9 mouse cellular contexts compared by ENCODE assay signal in genomic region chr2:165889266-165889665, GRCm38 (mm10). TPM values are rescaled to one million over a fixed set of nuclear protein-coding genes. Genes with fewer than 3 reads are reported as not detected.
DNase-seq lines count a peak whose midpoint lies in the region; ATAC-seq and TF ChIP-seq lines count a peak whose summit lies in the region.
"Had no signal": no experiment of that assay in that cellular context is flagged by ENCODE, and none has a peak within 500 bp of the region (broad histone marks: within the 10 kb centered on the region; RNA-seq: fewer than 3 reads in every experiment).

No protein-coding gene starts in this region.

- H3K9me3 ChIP-seq in lung, postnatal 0 days (ENCODE audit: low read length) = no peaks in the 10 kb centered on the region
- no peaks in the 10 kb centered on the region for H3K9me3 ChIP-seq in limb, embryonic 12.5 days
- H3K9me3 ChIP-seq in stomach, embryonic 14.5 days (ENCODE audit: control insufficient read depth, low read depth, low read length) = no peaks in the 10 kb centered on the region

- 61% methylated on average over 7 of the region's 7 CpGs for WGBS in cerebellum, adult 2 months
- WGBS in lung, postnatal 0 days = 71% methylated on average over 7 of the region's 7 CpGs
- WGBS in limb, embryonic 12.5 days = 64% methylated on average over 7 of the region's 7 CpGs
- WGBS in stomach, embryonic 14.5 days = 55% methylated on average over 7 of the region's 7 CpGs

- no peak overlapping the region for H3K4me3 ChIP-seq in cerebellum, adult 2 months (replicated peaks; ENCODE audit: insufficient read depth, low read depth, low read length)
- H3K4me3 ChIP-seq in lung, postnatal 0 days (ENCODE audit: low read depth, low read length) = no peak overlapping the region
- H3K4me3 ChIP-seq in limb, embryonic 12.5 days (replicated peaks) = no peak overlapping the region
- no peak overlapping the region for H3K4me3 ChIP-seq in stomach, embryonic 14.5 days (ENCODE audit: low read depth, low read length)

- no peaks in the 10 kb centered on the region for H3K27me3 ChIP-seq in cerebellum, adult 2 months (ENCODE audit: control insufficient read depth, insufficient read depth, low read length)
- H3K27me3 ChIP-seq in lung, postnatal 0 days (replicated peaks; ENCODE audit: insufficient read depth, low read length) = no peaks in the 10 kb centered on the region
- no peaks in the 10 kb centered on the region for H3K27me3 ChIP-seq in limb, embryonic 12.5 days
- H3K27me3 ChIP-seq in stomach, embryonic 14.5 days (ENCODE audit: control insufficient read depth, insufficient read depth, low read length) = no peaks in the 10 kb centered on the region

- no peak for TF ChIP-seq POLR2A in cerebellum, adult 2 months (IDR thresholded peaks at IDR 0.05; ENCODE audit: borderline replicate concordance, insufficient read depth, low read length)

- TF ChIP-seq CTCF in cerebellum, adult 2 months (IDR thresholded peaks at IDR 0.05; ENCODE audit: borderline replicate concordance, insufficient read depth, low read depth, low read length) = no peak
- TF ChIP-seq CTCF in lung, postnatal 0 days (IDR thresholded peaks at IDR 0.05) = no peak

- H3K27ac ChIP-seq in cerebellum, adult 2 months (ENCODE audit: insufficient read depth, low read length) = peak overlapping the region; percentile 76
- peak overlapping the region; percentile 14; the same call in 1 of the 2 replicates for H3K27ac ChIP-seq in lung, postnatal 0 days (ENCODE audit: low read length)
- H3K27ac ChIP-seq in limb, embryonic 12.5 days = peak overlapping the region; percentile 100
- peak overlapping the region; percentile 100 for H3K27ac ChIP-seq in stomach, embryonic 14.5 days (ENCODE audit: low read length)

- peaks cover 54% of the 10 kb centered on the region for H3K4me1 ChIP-seq in cerebellum, adult 2 months (ENCODE audit: control insufficient read depth, insufficient read depth, low read length)
- H3K4me1 ChIP-seq in lung, postnatal 0 days (ENCODE audit: insufficient read depth, low read depth, low read length) = peaks cover 36% of the 10 kb centered on the region
- H3K4me1 ChIP-seq in limb, embryonic 12.5 days (replicated peaks) = peaks cover 57% of the 10 kb centered on the region
- peaks cover 49% of the 10 kb centered on the region for H3K4me1 ChIP-seq in stomach, embryonic 14.5 days (ENCODE audit: control insufficient read depth, insufficient read depth, low read length)

- no peak for ATAC-seq in lung, postnatal 0 days
- ATAC-seq in limb, embryonic 12.5 days (ENCODE audit: insufficient number of reproducible peaks, insufficient read depth, low FRiP score, low TSS enrichment, low read depth) = no peak
- no peak for ATAC-seq in stomach, embryonic 14.5 days (ENCODE audit: insufficient number of reproducible peaks, insufficient read depth, low FRiP score, low read depth)

- H3K36me3 ChIP-seq in lung, postnatal 0 days (ENCODE audit: insufficient read depth, low read length) = no peaks in the 10 kb centered on the region
- no peaks in the 10 kb centered on the region for H3K36me3 ChIP-seq in limb, embryonic 12.5 days
- no peaks in the 10 kb centered on the region for H3K36me3 ChIP-seq in stomach, embryonic 14.5 days (ENCODE audit: control insufficient read depth, insufficient read depth, low read length)

- peak in 1 of 2 experiments; percentile 38 for DNase-seq in cerebellum, adult 2 months
- DNase-seq in cerebellum, postnatal 14 days = no peak
- no peak for DNase-seq in lung, postnatal 0 days (ENCODE audit: low spot score)
- no peak for DNase-seq in lung, postnatal 10 days
- no peak for DNase-seq in thymus, postnatal 14 days
- DNase-seq in ovary, postnatal 10 days (ENCODE audit: low spot score) = no peak
- DNase-seq: gastrocnemius, postnatal 14 days had no signal

- no peak overlapping the region for H3K4me2 ChIP-seq in lung, postnatal 0 days (replicated peaks; ENCODE audit: low read depth, low read length)
- H3K4me2 ChIP-seq in limb, embryonic 12.5 days = no peak overlapping the region
- no peak overlapping the region for H3K4me2 ChIP-seq in stomach, embryonic 14.5 days (replicated peaks; ENCODE audit: low read depth, low read length)

- H3K9ac ChIP-seq in lung, postnatal 0 days (replicated peaks; ENCODE audit: low read depth) = no peak overlapping the region
- no peak overlapping the region for H3K9ac ChIP-seq in limb, embryonic 12.5 days (replicated peaks)
- H3K9ac ChIP-seq in stomach, embryonic 14.5 days (replicated peaks; ENCODE audit: low read depth, low read length) = no peak overlapping the region

- TF ChIP-seq EP300 in lung, postnatal 0 days (IDR thresholded peaks at IDR 0.05) = no peak

RNA-seq across cellular contexts. Expression of gene Zmynd8, which starts 9.6 kb away (rescaled TPM):
- 85.5 and 86.6 TPM in 2 replicates for polyA plus RNA-seq in cerebellum, adult 2 months (2012; rRNA removed)
- polyA plus RNA-seq in lung, postnatal 0 days (2015; fragmentation: Nextera tagmentation; extraction: Ambion mirVana) = 30.7 and 32.1 TPM in 2 replicates
- 55.3 and 57.0 TPM in 2 replicates for polyA plus RNA-seq in limb, embryonic 12.5 days (2016; fragmentation: Nextera tagmentation; extraction: Ambion mirVana)
- polyA plus RNA-seq in stomach, embryonic 14.5 days (2014; fragmentation: Nextera tagmentation; extraction: Ambion mirVana) = 53.1 and 57.6 TPM in 2 replicates

Comparison
In these comparisons a context has a peak if more than half of its experiments do, and no peak if none do; other contexts are left out.
1. H3K27ac ChIP-seq: peak in every context shown above with its lines; median percentile 100 in limb, embryonic 12.5 days; 100 in stomach, embryonic 14.5 days; 76 in cerebellum, adult 2 months; 14 in lung, postnatal 0 days.